Mouse (Mus musculus) heart, postnatal 25 days (tissue): ENCODE results near the gene Gm136. TPM values are rescaled to one million over a fixed set of nuclear protein-coding genes. Genes with fewer than 3 reads are reported as not detected.
A peak's percentile ranks its signal among the peaks of the same experiment; 100 is the strongest.
"Not testable (repeated sequence)": the region's sequence is repeated elsewhere in the genome, so short reads cannot be mapped to it uniquely, and the experiment has no call there.

ENCODE experiments used
- DNase-seq: peaks from one replicate; pipeline ENCODE4 v3.0.0; 2022; ENCODE audit warnings: low spot score
- intact Hi-C: fragments of 180-260 bp; cut with DNase I; formaldehyde crosslinking; loops from one replicate; pipeline ENCODE4 v1.15.1; 2025
- total RNA-seq, 2 experiments: library from RNA; stranded (reverse); gene quantifications; 2 replicates each; pipeline ENCODE4 v1.2.3; 2021

The Gm136 gene
- total RNA-seq: not detected

DNA sequence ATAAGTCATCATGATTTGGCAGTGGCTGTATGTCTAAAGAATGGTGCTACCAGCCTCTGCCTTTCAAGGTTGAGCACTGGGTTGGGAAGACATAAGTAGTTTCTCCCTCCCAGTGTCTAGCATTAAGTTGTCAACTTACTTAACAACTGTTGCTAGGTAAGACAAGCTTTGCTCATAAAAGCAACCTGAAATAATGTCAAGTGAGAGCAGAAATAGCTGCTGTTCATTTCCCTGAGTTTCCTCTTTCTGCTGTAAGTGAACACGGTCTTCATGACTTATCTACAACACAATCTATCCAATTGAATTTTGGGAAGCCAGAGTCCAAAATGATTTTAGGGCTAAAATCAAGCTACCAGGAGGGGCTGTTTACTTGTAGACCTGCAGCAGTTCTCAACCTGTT, at the start of gene Gm136:
Gm136 (minus strand) TSS at position 101 of the 400 bp plus-strand sequence.
- intact Hi-C loops: no loop called here

GRCm38 (mm10) chr4:34801166-34802034, 45.3 kb upstream of the Gm136 start:
- no peak for DNase-seq
- intact Hi-C loops: no loop called here

More for the DNA sequence above, at the start of gene Gm136:
- DNase-seq: no peak

DNA sequence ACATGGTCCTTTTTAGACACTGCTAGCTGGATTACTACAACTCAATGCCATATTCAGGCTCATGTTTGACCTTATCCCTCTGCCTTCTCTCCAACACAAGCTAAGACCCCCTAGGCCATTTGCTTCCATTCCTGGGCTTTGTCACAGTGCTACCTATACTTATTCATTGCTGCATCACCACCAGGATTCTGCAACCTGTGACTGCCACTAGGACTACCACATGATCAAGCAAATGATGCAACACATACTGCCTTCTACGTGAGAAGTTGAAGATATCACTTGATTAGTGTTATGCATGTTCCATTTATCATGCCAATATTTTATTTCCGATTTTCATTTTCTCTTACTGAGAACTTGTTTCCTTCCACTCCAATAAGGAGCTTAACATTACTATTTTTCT, 41.9 kb upstream of the Gm136 start:
- intact Hi-C loops: no loop called here
- DNase-seq: no peak

GRCm38 (mm10) chr4:34797294-34797983, 41.4 kb upstream of the Gm136 start:
- intact Hi-C loops: no loop called here
- no peak for DNase-seq

DNA sequence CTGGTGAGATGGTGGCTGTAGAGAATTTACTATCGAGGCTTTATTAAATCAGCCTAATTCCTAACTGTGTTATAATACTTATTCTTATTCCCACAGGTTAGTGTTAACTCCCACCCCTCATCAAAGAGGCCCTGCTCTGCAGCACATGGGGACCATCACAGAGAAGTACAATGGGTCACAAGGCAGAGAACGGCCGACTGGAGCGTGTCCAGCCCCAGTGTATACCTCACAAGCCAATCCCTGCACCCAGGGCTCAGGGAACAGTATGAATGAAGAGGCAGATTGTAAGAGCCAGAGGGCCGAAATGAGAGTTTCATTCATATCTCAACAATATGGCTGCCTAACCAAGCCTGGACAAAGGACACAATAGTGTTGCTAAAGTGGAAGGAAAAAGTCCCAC, 40.2 kb upstream of the Gm136 start:
- no peak for DNase-seq
- intact Hi-C loops: no loop called here

GRCm38 (mm10) chr4:34786476-34786875, 30.4 kb upstream of the Gm136 start:
- intact Hi-C loops: no loop called here

GRCm38 (mm10) chr4:34785646-34786045, 29.6 kb upstream of the Gm136 start:
- intact Hi-C loops: loop anchor here (2.0 kb wide), 1 partner anchor 135 kb away; no protein-coding TSS in a partner anchor
- no peak for DNase-seq

More at GRCm38 (mm10) chr4:34786476-34786875, 30.4 kb upstream of the Gm136 start:
- no peak for DNase-seq

DNA sequence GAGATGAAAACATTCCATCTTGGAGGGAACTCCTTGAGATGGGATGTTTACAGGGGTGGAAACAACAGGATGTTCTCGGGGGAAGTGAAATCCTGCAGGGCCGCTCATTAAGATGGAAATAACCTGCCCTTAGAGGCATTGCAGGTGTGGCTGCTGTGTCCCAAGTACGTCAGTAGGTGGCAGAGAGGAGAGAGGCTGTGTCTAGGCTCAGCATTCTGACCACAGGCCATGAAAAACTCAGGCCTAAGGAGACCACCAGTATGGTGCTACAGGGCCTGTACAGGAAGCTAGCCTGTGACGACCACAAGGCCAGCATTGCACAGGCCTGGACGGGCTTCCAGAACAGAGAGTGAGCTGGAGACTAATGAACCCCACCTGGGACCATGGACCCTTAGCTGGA, 28.8 kb upstream of the Gm136 start:
- DNase-seq: no peak
- intact Hi-C loops: loop anchor here (2.0 kb wide), 1 partner anchor 136 kb away; no protein-coding TSS in a partner anchor

- no peak for DNase-seq
- intact Hi-C loops: no loop called here
These were observed 26.7 kb upstream of the Gm136 start for GRCm38 (mm10) chr4:34782730-34783129.

- peak; percentile 78 for DNase-seq
- intact Hi-C loops: loop anchor here (2.0 to 10.0 kb wide), 4 partner anchors 91 to 447 kb away; partner anchors contain the start of genes C9orf72, Slc35a1 and Zfp292
These were observed 21.8 kb upstream of the Gm136 start, which contains the start of gene Smim8 for GRCm38 (mm10) chr4:34777677-34778527. Gene Smim8, minus strand, starts transcription at chr4:34778423.

GRCm38 (mm10) chr4:34771652-34772371, 15.7 kb upstream of the Gm136 start:
- DNase-seq: no peak
- intact Hi-C loops: loop anchor here (10.0 kb wide), 2 partner anchors 227 to 453 kb away; partner anchors contain the start of gene C9orf72

- intact Hi-C loops: no loop called here
- no peak for DNase-seq
These were observed 6.8 kb downstream of the Gm136 start for GRCm38 (mm10) chr4:34749236-34749635.

GRCm38 (mm10) chr4:34734461-34734860, 21.6 kb downstream of the Gm136 start:
- intact Hi-C loops: no loop called here
- DNase-seq: no peak

DNA sequence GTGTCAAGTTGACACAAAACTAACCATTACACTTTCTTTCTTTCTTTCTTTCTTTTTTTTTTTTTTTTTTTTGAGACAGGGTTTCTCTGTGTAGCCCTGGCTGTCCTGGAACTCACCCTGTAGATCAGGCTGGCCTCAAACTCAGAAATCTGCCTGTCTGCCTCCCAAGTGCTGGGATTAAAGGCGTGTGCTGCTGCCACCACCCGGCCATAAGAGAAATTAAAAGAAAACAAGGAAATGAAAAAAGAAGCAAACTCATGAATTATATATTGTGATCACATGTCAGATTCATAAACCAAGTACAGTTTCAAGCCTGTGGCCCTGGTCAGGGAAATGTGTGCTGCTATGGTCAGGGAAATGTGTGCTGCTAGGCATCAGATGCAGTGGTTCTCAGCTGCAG, 22.6 kb downstream of the Gm136 start:
- intact Hi-C loops: not testable (repeated sequence)

GRCm38 (mm10) chr4:34729851-34730341, 26.2 kb downstream of the Gm136 start, which contains the start of gene Cfap206:
Gene Cfap206, minus strand, starts transcription at chr4:34730206.
- intact Hi-C loops: no loop called here
- peak; percentile 19 for DNase-seq

More for the DNA sequence above, 22.6 kb downstream of the Gm136 start:
- not testable (repeated sequence) for DNase-seq

GRCm38 (mm10) chr4:34725710-34726109, 30.4 kb downstream of the Gm136 start:
- intact Hi-C loops, DNase-seq: not testable (repeated sequence)

- no peak for DNase-seq
- intact Hi-C loops: no loop called here
These were observed 31.8 kb downstream of the Gm136 start for GRCm38 (mm10) chr4:34724306-34724705.

- DNase-seq: no peak
- intact Hi-C loops: no loop called here
These were observed 32.9 kb downstream of the Gm136 start for GRCm38 (mm10) chr4:34723186-34723585.
